Mouse (Mus musculus): Measurements from ENCODE around the gene Cpa2. TPM values are rescaled to one million over a fixed set of nuclear protein-coding genes. Genes with fewer than 3 reads are reported as not detected.

Cpa2 gene
- polyA plus RNA-seq, 1 experiment from 2014 or later, result 327 TPM

DNA sequence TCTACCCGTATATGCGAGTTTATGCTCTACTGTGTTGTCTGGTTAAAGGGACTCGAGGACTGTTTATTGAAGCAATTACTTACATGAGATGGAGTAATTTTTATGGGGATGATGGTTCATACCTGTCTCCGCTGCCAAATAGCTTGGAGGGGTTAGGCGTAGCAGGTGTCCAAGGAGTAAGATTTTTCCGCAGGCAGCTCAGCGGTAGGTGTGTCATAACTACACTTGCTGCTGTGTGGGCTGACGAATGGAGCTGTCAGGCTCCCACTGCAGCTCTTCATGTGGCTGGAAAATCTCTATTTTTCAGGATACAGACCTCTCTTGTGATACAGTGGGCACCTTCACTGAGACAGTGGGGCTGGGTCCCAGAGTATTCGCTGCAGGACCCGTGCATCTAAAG is 27.9 kb downstream of the Cpa2 start:
- Histone ChIP-seq H3K4me2 (replicated peaks) (no peak overlapping the region), H3K9ac (no peak overlapping the region), H3K36me3 (no peaks in the 10 kb centered on the region), H3K9me3 (no peaks in the 10 kb centered on the region), H3K4me1 (replicated peaks) (0 out of 2 replicates have a peak, but pooled peaks cover 5% of the 10 kb centered on the region), H3K27ac (no peak overlapping the region), H3K4me3 (replicated peaks) (no peak overlapping the region), H3K27me3 (replicated peaks) (no peaks in the 10 kb centered on the region)
- 69% methylated on average over 10 of the region's 10 CpGs for WGBS
- ATAC-seq, result no peak

DNA sequence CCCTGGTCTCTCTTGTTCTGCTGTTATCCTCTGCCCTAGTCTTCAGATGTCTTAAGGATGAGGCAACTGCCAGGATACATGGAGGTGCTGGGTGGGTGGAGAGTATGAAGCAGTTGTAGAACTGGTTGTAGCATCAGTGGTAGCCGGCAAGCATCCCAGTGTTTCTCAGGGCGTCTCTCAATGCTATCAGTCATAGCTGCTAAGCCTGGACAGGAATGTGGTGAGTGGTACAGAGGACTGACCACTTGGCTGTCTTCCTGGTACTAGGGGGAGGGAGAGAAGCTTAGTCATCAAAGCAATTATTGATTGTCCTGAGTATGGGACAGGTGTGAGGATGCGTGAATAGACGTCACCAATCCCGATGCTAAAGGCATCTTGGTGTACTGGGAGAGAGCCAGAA is 28.6 kb downstream of the Cpa2 start:
- Histone ChIP-seq H3K27ac (no peak overlapping the region), H3K4me3 (replicated peaks) (no peak overlapping the region), H3K4me2 (replicated peaks) (no peak overlapping the region), H3K36me3 (no peaks in the 10 kb centered on the region), H3K4me1 (replicated peaks) (0 out of 2 replicates have a peak, but pooled peaks cover 5% of the 10 kb centered on the region), H3K27me3 (replicated peaks) (no peaks in the 10 kb centered on the region), H3K9me3 (no peaks in the 10 kb centered on the region), H3K9ac (no peak overlapping the region)
- no peak for ATAC-seq
- 79% methylated on average over 5 of the region's 5 CpGs for WGBS

DNA sequence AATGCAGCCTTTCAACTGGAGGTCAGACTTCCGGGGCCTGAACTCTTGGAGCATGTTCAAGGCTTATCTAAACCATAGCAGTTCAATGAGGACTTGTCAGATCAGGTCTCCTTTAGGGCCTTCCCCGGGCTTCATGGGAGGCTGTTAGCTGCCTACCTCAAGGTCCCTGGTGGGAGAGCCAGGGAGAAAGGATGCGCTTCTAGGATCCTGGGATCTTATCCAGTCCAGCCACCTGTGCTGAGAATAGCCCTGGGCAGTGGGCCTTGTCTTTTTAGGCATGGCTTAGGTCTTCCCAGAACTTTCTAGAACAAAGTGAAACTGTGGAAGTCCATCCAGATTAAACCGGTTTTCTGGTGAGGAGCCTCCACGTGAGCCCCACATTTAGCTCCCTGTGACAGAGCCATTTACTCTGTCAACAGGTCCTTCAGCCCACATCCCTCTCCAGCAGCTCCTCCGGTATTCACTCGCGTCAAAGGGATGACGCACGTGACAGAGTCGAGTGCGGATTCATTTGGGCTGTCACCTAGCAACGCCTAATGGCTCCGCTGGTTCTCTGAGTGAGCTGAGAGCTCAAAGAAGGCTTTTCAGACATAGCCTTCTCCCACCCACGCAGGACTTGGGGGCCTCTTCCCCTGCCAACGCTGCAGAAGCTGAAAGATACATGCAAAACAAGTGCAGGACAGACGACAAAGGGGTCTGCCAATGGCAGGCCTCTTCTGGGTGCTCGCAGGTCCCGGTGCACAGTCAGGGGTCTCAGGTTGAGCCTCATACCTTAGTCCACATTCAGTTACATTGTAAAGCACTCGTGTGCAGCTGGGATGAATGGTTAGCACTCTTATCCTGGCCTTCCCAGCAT is 31.3 kb downstream of the Cpa2 start:
- no peaks in the 10 kb centered on the region for H3K36me3 ChIP-seq
- no peak overlapping the region for H3K4me2 ChIP-seq (replicated peaks)
- 55% methylated on average over 20 of the region's 20 CpGs for WGBS
- H3K27ac ChIP-seq, result peak overlapping the region; percentile 75
- peak; percentile 53; the same call in 1 of the 2 replicates for ATAC-seq
- H3K9me3 ChIP-seq, result no peaks in the 10 kb centered on the region
- 0 out of 2 replicates have a peak, but pooled peaks cover 5% of the 10 kb centered on the region for H3K4me1 ChIP-seq (replicated peaks)
- no peak overlapping the region for H3K4me3 ChIP-seq (replicated peaks)
- H3K27me3 ChIP-seq (replicated peaks), result no peaks in the 10 kb centered on the region
- H3K9ac ChIP-seq, result no peak overlapping the region

DNA sequence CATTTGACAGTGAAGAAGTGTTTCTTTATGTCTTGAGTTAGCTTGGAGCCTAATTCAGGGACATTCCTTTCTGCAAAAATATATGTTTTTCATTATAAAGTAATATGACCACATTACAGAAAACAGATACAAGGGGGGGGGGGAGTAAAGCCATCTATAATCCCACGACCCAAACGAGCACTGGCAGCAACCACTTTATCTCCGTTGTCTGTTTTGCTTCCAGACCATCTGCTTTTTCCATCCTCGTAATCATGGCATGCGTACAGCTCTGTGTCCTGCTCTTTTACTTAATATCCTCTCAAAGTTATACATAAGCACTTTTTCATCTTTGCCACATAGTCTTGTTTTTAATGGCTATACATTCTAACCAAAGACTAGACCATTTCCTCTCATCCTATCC is 32.0 kb downstream of the Cpa2 start:
- WGBS, result 41% methylated on average over 5 of the region's 5 CpGs
- no peak overlapping the region for H3K4me2 ChIP-seq (replicated peaks)
- no peaks in the 10 kb centered on the region for H3K36me3 ChIP-seq
- no peak overlapping the region for H3K4me3 ChIP-seq (replicated peaks)
- peak overlapping the region; percentile 75; the same call in 1 of the 2 replicates for H3K27ac ChIP-seq
- H3K9me3 ChIP-seq, result no peaks in the 10 kb centered on the region
- H3K4me1 ChIP-seq (replicated peaks), result 0 out of 2 replicates have a peak, but pooled peaks cover 5% of the 10 kb centered on the region
- ATAC-seq, result peak; percentile 63
- no peaks in the 10 kb centered on the region for H3K27me3 ChIP-seq (replicated peaks)
- H3K9ac ChIP-seq, result no peak overlapping the region

DNA sequence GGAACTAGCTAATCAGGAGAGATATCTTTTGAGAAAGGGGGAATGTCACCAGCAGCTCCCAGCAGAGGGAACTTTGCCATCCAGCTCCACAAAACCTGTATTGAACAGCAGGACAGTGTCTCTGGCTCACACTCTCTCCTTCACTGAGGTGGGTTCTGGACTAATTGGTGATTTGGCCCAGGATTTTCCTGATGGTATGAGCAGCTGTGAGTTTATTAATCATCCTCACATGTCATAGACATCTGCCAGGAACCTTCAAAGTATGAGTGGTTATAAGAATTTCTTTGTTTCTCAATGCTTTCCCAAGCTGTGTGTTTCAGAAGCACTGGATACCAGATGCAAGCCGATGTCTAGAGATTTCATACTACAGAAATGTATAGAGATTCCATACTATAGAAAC is 33.6 kb downstream of the Cpa2 start:
- Histone ChIP-seq H3K9me3 (no peaks in the 10 kb centered on the region), H3K36me3 (no peaks in the 10 kb centered on the region), H3K9ac (no peak overlapping the region), H3K27ac (no peak overlapping the region), H3K27me3 (replicated peaks) (no peaks in the 10 kb centered on the region), H3K4me1 (replicated peaks) (0 out of 2 replicates have a peak, but pooled peaks cover 5% of the 10 kb centered on the region), H3K4me3 (replicated peaks) (no peak overlapping the region), H3K4me2 (replicated peaks) (no peak overlapping the region)
- ATAC-seq, result no peak
- WGBS, result 94% methylated on average over 1 of the region's 1 CpGs

DNA sequence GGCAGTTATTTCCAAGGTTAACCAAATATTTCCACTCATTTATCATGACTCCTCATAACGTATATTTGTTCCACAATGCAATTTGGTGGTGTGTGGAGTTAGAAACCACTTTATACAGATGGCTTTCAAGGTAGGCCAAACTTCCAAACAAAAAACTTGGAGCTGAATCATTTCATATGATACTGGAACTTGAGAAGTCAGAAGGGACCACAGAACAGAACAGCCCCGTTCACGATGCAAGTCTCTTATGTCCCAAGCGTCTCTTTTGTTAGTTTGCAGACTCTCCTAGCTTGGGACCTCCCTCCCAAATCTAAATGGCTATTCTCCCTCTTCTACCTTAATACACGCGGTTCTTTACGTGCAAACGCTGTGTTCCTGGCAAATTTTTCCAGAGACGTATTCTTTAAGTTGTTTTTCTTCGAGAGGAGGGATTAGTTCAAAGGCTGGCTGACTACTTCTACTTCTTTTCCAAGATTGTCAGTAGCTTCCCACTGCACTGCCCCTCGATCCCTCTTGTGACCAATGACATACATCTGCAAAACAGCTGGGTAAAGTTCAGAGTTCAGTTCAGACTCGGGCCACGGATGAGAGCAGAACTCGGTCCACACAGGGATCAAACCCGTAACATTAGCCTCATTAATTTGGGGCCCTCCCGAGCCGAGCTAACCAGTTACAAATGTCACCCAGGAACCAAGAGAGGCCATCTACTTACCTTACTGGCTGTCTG is 35.3 kb downstream of the Cpa2 start:
- Histone ChIP-seq H3K9me3 (no peaks in the 10 kb centered on the region), H3K9ac (no peak overlapping the region), H3K4me1 (replicated peaks) (0 out of 2 replicates have a peak, but pooled peaks cover 5% of the 10 kb centered on the region), H3K27ac (peak overlapping the region; percentile 27; the same call in 1 of the 2 replicates), H3K27me3 (replicated peaks) (no peaks in the 10 kb centered on the region), H3K36me3 (no peaks in the 10 kb centered on the region), H3K4me2 (replicated peaks) (no peak overlapping the region), H3K4me3 (replicated peaks) (no peak overlapping the region)
- 66% methylated on average over 17 of the region's 17 CpGs for WGBS
- no peak for ATAC-seq

DNA sequence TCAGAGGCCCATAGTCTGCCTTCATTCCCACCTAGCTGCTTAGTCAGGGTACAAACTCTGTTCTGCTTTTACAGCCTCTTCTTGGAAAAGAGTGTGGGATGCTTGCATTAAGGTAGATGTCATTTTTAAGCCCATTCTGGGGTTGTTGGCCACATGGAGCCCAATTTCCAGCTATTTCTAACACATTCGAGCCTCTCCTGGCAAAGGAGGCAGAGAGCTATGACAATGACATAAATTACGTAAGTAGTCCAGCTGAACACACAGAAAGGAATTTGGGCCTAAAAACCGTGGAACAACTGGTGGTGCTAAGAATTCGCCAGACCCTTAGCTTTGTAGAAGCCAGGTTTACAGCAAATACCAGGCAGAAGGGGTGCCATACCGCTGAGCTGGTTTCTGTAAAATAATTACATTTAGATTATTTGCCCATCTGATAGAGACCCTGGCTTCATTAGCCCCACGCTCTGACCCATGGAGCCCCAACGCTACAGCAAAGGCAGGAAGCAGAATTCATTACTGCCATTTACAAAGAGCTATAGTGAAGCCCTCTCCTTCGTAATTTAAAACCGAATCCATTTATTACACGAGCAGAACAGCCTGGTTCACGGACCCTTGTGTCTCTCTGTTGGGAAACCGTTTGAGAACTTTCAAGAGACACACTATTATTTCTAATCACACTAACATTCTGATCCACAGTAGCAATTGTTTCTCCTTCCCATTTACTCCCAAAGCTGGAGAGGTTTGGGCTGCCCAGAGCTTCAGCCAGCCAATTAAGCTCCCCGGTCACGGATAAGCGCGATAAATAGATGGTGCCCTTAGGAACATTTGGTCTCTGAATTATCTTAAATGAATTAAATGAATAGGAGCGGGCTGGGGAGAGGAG is 38.8 kb downstream of the Cpa2 start:
- H3K9ac ChIP-seq, result no peak overlapping the region
- no peaks in the 10 kb centered on the region for H3K4me1 ChIP-seq (replicated peaks)
- H3K27ac ChIP-seq, result no peak overlapping the region
- H3K9me3 ChIP-seq, result no peaks in the 10 kb centered on the region
- 63% methylated on average over 17 of the region's 17 CpGs for WGBS
- no peak for ATAC-seq
- no peaks in the 10 kb centered on the region for H3K27me3 ChIP-seq (replicated peaks)
- H3K36me3 ChIP-seq, result no peaks in the 10 kb centered on the region
- no peak overlapping the region for H3K4me2 ChIP-seq (replicated peaks)
- H3K4me3 ChIP-seq (replicated peaks), result no peak overlapping the region

DNA sequence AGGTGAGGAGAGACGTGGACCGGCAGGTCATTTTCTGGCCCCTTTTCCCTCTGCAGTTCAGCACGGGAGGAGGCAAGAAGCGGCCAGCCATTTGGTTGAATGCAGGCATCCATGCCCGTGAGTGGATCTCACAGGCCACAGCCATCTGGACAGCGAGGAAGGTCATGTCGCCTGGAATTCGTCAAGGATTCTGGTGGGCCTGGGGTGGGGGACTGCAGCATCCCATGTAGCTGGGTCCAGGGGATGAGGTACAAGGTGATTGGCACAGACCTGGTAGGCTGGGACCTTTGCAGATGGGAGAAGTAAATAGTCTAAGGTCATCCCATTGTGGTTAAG is 39.4 kb downstream of the Cpa2 start:
- WGBS, result 60% methylated on average over 8 of the region's 8 CpGs
- no peaks in the 10 kb centered on the region for H3K4me1 ChIP-seq (replicated peaks)
- H3K27me3 ChIP-seq (replicated peaks), result no peaks in the 10 kb centered on the region
- H3K9ac ChIP-seq, result no peak overlapping the region
- no peak overlapping the region for H3K4me3 ChIP-seq (replicated peaks)
- H3K4me2 ChIP-seq (replicated peaks), result no peak overlapping the region
- no peak for ATAC-seq
- no peaks in the 10 kb centered on the region for H3K9me3 ChIP-seq
- H3K36me3 ChIP-seq, result no peaks in the 10 kb centered on the region
- H3K27ac ChIP-seq, result no peak overlapping the region

DNA sequence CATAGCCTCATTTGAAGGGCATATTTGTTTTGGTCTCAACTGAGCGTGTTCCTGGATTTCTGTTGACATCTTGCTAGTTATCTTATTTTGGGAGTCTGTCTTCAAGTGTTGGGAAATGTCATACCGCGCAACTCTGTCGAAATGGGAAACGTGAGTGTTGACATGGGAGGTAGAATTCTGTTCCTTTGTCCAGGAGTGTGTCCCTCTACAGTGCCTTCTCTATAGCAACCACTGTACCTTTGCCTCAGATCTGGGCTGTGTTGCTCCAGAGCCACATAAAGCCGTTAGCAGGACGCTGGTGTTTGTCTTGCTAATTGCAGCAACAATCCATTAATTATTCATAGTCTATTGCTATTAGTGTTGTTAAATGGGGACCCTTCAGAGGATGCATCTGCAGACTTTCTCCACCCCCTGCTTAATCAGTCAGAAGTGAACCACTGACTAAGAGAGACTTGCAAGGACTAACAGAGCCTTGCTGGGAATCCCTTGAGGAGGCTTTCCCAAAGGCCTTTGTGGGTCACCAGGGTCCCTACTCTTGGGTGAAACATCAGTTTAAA is 45.6 kb downstream of the Cpa2 start:
- no peaks in the 10 kb centered on the region for H3K36me3 ChIP-seq
- H3K9me3 ChIP-seq, result no peaks in the 10 kb centered on the region
- H3K27me3 ChIP-seq (replicated peaks), result no peaks in the 10 kb centered on the region
- no peaks in the 10 kb centered on the region for H3K4me1 ChIP-seq (replicated peaks)
- H3K27ac ChIP-seq, result no peak overlapping the region
- no peak overlapping the region for H3K4me3 ChIP-seq (replicated peaks)
- H3K4me2 ChIP-seq (replicated peaks), result no peak overlapping the region
- H3K9ac ChIP-seq, result no peak overlapping the region
- no peak for ATAC-seq
- 72% methylated on average over 7 of the region's 7 CpGs for whole genome bisulfite sequencing

DNA sequence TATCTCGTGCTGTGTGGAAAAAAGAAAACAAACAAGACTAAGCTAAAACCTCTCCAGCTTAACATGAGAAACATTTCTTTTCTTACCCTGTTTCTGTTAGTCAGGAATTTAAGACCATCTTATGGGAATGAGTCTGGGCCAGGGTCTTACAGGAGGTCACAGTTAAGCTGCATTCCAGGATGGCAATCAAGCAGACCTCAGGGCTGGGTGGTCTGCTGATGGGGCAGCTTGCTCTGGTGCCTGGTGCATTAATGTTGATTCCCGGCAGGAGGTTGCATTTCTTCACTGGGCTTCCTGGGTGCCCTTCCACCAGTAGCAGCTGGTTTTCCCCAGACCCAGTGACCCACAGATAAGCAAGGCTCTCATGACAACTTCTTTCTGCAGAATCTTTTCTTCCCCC is 48.4 kb downstream of the Cpa2 start:
- H3K4me2 ChIP-seq (replicated peaks), result no peak overlapping the region
- WGBS, result 38% methylated on average over 2 of the region's 2 CpGs
- H3K27ac ChIP-seq, result no peak overlapping the region
- no peaks in the 10 kb centered on the region for H3K36me3 ChIP-seq
- no peaks in the 10 kb centered on the region for H3K4me1 ChIP-seq (replicated peaks)
- no peaks in the 10 kb centered on the region for H3K27me3 ChIP-seq (replicated peaks)
- no peak for ATAC-seq
- H3K9ac ChIP-seq, result no peak overlapping the region
- H3K4me3 ChIP-seq (replicated peaks), result no peak overlapping the region
- H3K9me3 ChIP-seq, result no peaks in the 10 kb centered on the region

DNA sequence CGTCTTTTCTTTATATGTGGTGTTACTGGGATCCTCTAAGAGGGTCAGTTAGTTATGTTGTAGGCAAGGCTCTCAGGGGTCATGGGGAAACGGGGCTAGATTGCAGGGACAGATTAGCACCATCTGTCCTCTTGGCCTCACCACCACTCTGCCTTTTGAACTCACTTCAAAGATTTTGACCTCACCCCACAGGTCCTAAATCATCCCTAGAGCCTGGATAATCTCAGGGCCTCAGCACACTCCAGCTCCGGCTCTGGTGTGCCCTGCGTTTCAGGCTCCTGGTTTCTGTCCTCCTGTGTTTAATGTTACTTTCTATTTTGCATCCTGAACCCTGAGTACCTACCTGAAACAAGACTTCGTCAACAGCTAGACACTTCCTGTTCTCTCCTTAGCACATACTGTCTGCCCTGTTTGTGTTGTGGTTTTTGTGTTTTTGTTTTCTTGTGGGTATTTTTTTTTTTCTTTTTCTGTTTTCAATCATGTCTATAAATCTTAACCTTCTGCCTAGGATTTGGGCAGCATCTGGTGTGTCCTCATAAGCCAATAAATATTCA is 50.5 kb downstream of the Cpa2 start:
- no peaks in the 10 kb centered on the region for H3K36me3 ChIP-seq
- H3K9me3 ChIP-seq, result no peaks in the 10 kb centered on the region
- no peak overlapping the region for H3K9ac ChIP-seq
- no peaks in the 10 kb centered on the region for H3K4me1 ChIP-seq (replicated peaks)
- no peak overlapping the region for H3K27ac ChIP-seq
- no peak overlapping the region for H3K4me3 ChIP-seq (replicated peaks)
- H3K4me2 ChIP-seq (replicated peaks), result no peak overlapping the region
- ATAC-seq, result no peak
- H3K27me3 ChIP-seq (replicated peaks), result no peaks in the 10 kb centered on the region
- 33% methylated on average over 5 of the region's 5 CpGs for WGBS

Measured in intestine, embryonic 15.5 days (tissue).